Mouse (Mus musculus): Measurements from ENCODE around the gene Exoc7. TPM values are rescaled to one million over a fixed set of nuclear protein-coding genes. Genes with fewer than 3 reads are reported as not detected.

Exoc7 gene
- polyA plus RNA-seq, 2 experiments = 8.8 to 14.9 TPM

DNA sequence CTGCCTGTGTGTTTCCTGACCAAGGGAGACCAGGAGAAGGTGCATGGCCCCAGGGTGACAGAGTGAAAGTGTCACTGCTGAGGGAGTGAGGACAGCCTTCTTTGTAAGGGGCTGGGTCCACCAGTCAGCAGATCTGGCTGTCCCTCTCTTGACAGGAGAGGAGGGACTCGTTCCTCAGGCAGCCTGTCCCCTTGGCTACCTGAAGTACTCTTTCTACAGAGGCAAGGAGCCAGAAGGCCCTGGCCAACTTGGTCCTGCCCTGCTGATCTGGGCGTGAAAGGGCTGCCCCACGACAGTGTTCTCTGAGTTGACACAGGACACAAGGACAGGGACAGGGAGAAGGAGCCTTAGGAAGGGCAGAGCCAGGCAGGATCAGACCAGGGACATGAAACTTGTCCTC, 10.0 kb downstream of the Exoc7 start:
- ATAC-seq (ENCODE audit: insufficient read depth) (no peak), DNase-seq (ENCODE audit: low read depth in 3 of 3, low spot score in 3 of 3) (no peak)
- TF ChIP-seq EP300 (IDR thresholded peaks at IDR 0.05; ENCODE audit: low read depth) (no peak), CTCF (IDR thresholded peaks at IDR 0.05; ENCODE audit: low read depth) (no peak)
- no peaks in the 10 kb centered on the region for H3K36me3 ChIP-seq (replicated peaks; ENCODE audit: control insufficient read depth, insufficient read depth, low read depth)
- no peak overlapping the region for H3K4me3 ChIP-seq (ENCODE audit: insufficient read depth in 1 of 2, low read depth in 2 of 2, low read length in 2 of 2)
- WGBS (ENCODE audit: insufficient replicate concordance) = 64% methylated on average over 3 of the region's 3 CpGs
- H3K4me1 ChIP-seq (replicated peaks; ENCODE audit: control insufficient read depth in 2 of 2, insufficient read depth in 2 of 2, low read length in 1 of 2) = no peaks in the 10 kb centered on the region
- no peak overlapping the region for H3K27ac ChIP-seq
- H3K4me2 ChIP-seq (ENCODE audit: low read depth) = no peak overlapping the region
- H3K9me3 ChIP-seq (ENCODE audit: control insufficient read depth, low read length) = no peaks in the 10 kb centered on the region
- no peaks in the 10 kb centered on the region for H3K27me3 ChIP-seq (ENCODE audit: control insufficient read depth, insufficient read depth, low read length)
- no peak overlapping the region for H3K9ac ChIP-seq (replicated peaks)

DNA sequence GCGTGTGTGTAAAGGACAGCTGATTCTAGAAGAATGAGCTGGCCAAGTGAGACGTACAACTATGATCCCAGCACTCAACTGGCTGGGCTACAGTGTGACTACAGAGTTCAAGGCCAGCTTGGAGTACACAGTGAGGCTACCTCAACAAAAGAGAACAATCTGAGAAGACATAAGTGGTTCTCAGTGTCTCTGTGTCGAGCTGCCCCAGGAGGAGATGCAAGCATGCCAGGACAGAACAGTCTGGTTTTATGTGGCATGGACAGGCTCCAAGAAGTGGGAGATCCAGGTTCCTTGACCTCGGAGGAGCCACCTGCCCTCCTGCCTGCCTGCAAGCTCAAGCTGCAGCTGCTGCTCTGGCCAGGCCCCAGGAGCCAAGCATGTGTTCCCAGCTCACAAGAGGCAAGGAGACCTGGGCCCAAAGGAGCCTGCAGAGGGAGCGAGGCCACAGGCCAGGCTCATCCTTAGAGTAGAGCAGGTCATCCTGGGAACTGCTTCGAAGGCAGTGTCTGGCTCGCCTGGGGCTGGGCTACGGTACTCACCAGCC, 10.8 kb downstream of the Exoc7 start:
- no peak for ATAC-seq (ENCODE audit: insufficient read depth)
- WGBS (ENCODE audit: insufficient replicate concordance) = 78% methylated on average over 8 of the region's 8 CpGs
- DNase-seq (ENCODE audit: low read depth in 3 of 3, low spot score in 3 of 3) = no peak
- H3K4me1 ChIP-seq (replicated peaks; ENCODE audit: control insufficient read depth in 2 of 2, insufficient read depth in 2 of 2, low read length in 1 of 2) = no peaks in the 10 kb centered on the region
- TF ChIP-seq EP300 (IDR thresholded peaks at IDR 0.05; ENCODE audit: low read depth) (no peak), CTCF (IDR thresholded peaks at IDR 0.05; ENCODE audit: low read depth) (no peak)
- H3K4me2 ChIP-seq (ENCODE audit: low read depth) = no peak overlapping the region
- H3K9me3 ChIP-seq (ENCODE audit: control insufficient read depth, low read length) = no peaks in the 10 kb centered on the region
- H3K27me3 ChIP-seq (ENCODE audit: control insufficient read depth, insufficient read depth, low read length) = no peaks in the 10 kb centered on the region
- H3K4me3 ChIP-seq (ENCODE audit: insufficient read depth in 1 of 2, low read depth in 2 of 2, low read length in 2 of 2) = no peak overlapping the region
- no peaks in the 10 kb centered on the region for H3K36me3 ChIP-seq (replicated peaks; ENCODE audit: control insufficient read depth, insufficient read depth, low read depth)
- H3K9ac ChIP-seq (replicated peaks) = no peak overlapping the region
- H3K27ac ChIP-seq = no peak overlapping the region

DNA sequence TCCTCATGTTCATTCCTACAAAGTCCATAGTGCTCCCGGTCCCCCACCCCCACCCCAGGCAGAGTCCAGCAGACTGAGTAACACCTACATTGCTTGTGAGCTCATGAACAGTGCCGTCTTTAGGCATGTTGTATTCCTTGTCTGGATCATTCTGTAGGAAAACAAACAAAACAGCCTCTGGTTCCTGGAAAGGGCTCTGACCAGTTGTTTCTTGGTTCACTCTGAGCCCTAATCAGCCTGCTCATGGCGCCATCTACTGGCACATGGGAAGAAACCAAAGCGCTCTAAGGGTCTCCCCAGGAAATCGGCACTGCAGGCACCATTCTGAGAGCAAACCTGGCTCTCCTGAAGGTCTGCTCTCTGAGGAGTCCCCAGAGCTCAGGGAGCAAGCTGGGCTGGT, 12.7 kb downstream of the Exoc7 start:
- Histone ChIP-seq H3K4me1 (replicated peaks; ENCODE audit: control insufficient read depth in 2 of 2, insufficient read depth in 2 of 2, low read length in 1 of 2) (no peaks in the 10 kb centered on the region), H3K36me3 (replicated peaks; ENCODE audit: control insufficient read depth, insufficient read depth, low read depth) (no peaks in the 10 kb centered on the region), H3K4me2 (ENCODE audit: low read depth) (no peak overlapping the region), H3K27me3 (ENCODE audit: control insufficient read depth, insufficient read depth, low read length) (no peaks in the 10 kb centered on the region), H3K27ac (no peak overlapping the region), H3K9ac (replicated peaks) (no peak overlapping the region), H3K9me3 (ENCODE audit: control insufficient read depth, low read length) (no peaks in the 10 kb centered on the region), H3K4me3 (ENCODE audit: insufficient read depth in 1 of 2, low read depth in 2 of 2, low read length in 2 of 2) (no peak overlapping the region)
- no peak for ATAC-seq (ENCODE audit: insufficient read depth)
- TF ChIP-seq EP300 (IDR thresholded peaks at IDR 0.05; ENCODE audit: low read depth) (no peak), CTCF (IDR thresholded peaks at IDR 0.05; ENCODE audit: low read depth) (peak; percentile 83)
- peak; percentile 34 to 44 (median 38) for DNase-seq (ENCODE audit: low read depth in 3 of 3, low spot score in 3 of 3)
- WGBS (ENCODE audit: insufficient replicate concordance) = 49% methylated on average over 5 of the region's 5 CpGs

DNA sequence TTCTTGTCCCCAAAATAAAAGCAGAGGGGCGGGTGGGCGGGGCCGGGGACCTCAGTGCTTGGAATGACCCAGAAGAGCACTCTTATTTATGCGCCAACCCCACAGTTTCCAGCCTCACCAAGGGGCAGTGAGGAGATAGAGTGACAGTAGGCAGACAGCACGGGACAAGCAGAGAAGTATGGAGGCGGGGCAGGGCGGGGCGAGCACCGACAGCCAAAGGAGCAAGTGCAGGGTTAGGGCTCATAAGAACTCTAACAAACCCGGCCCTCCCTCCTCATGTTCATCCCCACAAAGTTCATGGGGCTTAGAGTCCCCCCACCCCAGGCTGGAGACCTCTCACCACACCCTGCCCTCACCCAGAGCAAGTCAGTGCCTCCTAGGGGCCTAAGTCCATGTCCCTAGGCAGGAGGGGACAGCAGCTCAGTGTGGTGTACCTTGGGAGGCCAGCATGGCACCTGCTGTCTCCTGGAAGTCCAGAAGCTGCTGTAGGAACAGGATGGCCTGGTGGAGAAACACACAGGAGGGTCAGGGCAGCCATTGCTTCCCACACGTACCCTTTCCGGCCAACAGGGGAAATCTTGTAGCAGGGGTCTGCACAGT, 13.4 kb downstream of the Exoc7 start:
- TF ChIP-seq EP300 (IDR thresholded peaks at IDR 0.05; ENCODE audit: low read depth) = no peak
- TF ChIP-seq CTCF (IDR thresholded peaks at IDR 0.05; ENCODE audit: low read depth) = no peak
- no peak overlapping the region for H3K9ac ChIP-seq (replicated peaks)
- H3K36me3 ChIP-seq (replicated peaks; ENCODE audit: control insufficient read depth, insufficient read depth, low read depth) = peaks cover 5% of the 10 kb centered on the region; the same call in 1 of the 2 replicates
- H3K9me3 ChIP-seq (ENCODE audit: control insufficient read depth, low read length) = no peaks in the 10 kb centered on the region
- no peak overlapping the region for H3K4me2 ChIP-seq (ENCODE audit: low read depth)
- DNase-seq (ENCODE audit: low read depth in 3 of 3, low spot score in 3 of 3) (no peak), ATAC-seq (ENCODE audit: insufficient read depth) (no peak)
- H3K27me3 ChIP-seq (ENCODE audit: control insufficient read depth, insufficient read depth, low read length) = no peaks in the 10 kb centered on the region
- WGBS (ENCODE audit: insufficient replicate concordance) = 61% methylated on average over 12 of the region's 12 CpGs
- no peak overlapping the region for H3K27ac ChIP-seq
- H3K4me1 ChIP-seq (replicated peaks; ENCODE audit: control insufficient read depth in 2 of 2, insufficient read depth in 2 of 2, low read length in 1 of 2) = no peaks in the 10 kb centered on the region
- H3K4me3 ChIP-seq (ENCODE audit: insufficient read depth in 1 of 2, low read depth in 2 of 2, low read length in 2 of 2) = no peak overlapping the region

DNA sequence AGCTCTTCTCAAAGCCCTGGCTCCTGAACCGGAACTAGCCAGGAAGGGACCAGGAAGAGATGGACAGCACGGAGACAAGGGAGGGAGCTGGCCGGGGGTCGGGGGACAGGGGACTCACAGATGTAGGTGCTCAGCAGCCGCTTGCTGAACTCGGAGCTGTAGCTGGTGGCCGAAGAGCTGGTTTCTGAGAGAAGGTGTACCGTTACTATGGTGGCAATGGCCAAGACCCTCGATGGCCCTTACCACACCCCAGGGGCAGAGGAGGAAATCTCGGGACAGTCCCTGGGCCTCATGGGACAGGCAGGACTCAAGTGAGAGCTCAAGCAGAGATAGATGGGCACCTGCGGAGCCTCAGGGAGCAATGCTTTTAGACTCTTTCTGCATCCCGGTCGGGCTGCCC, 14.6 kb downstream of the Exoc7 start:
- Histone ChIP-seq H3K4me2 (ENCODE audit: low read depth) (no peak overlapping the region), H3K4me1 (replicated peaks; ENCODE audit: control insufficient read depth in 2 of 2, insufficient read depth in 2 of 2, low read length in 1 of 2) (no peaks in the 10 kb centered on the region), H3K4me3 (ENCODE audit: insufficient read depth in 1 of 2, low read depth in 2 of 2, low read length in 2 of 2) (no peak overlapping the region), H3K36me3 (replicated peaks; ENCODE audit: control insufficient read depth, insufficient read depth, low read depth) (peaks cover 5% of the 10 kb centered on the region; the same call in 1 of the 2 replicates), H3K27ac (no peak overlapping the region), H3K9ac (replicated peaks) (no peak overlapping the region), H3K27me3 (ENCODE audit: control insufficient read depth, insufficient read depth, low read length) (no peaks in the 10 kb centered on the region), H3K9me3 (ENCODE audit: control insufficient read depth, low read length) (no peaks in the 10 kb centered on the region)
- 84% methylated on average over 13 of the region's 13 CpGs for WGBS (ENCODE audit: insufficient replicate concordance)
- no peak for TF ChIP-seq CTCF (IDR thresholded peaks at IDR 0.05; ENCODE audit: low read depth)
- TF ChIP-seq EP300 (IDR thresholded peaks at IDR 0.05; ENCODE audit: low read depth) = no peak
- ATAC-seq (ENCODE audit: insufficient read depth) (no peak), DNase-seq (ENCODE audit: low read depth in 3 of 3, low spot score in 3 of 3) (no peak)
